Mouse (Mus musculus) liver, adult 2 months (tissue): Measurements from ENCODE around the gene Tfg.

Source experiments
- CTCF ChIP-seq: fragments of 200-500 bp; IDR thresholded peaks from 2 replicates; pipeline ENCODE4 v1.5.1; 2011; ENCODE audit warnings: low read depth, low read length, control low read depth
- POLR2A ChIP-seq: fragments of 200-500 bp; IDR thresholded peaks from 2 replicates; pipeline ENCODE4 v1.6.1; 2011; ENCODE audit warnings: low read length, control low read depth; ENCODE audit not compliant: insufficient read depth; ENCODE audit errors: extremely low read depth

GRCm38 (mm10) chr16:56645251-56645650 is 72.0 kb downstream of the Tfg start:
- TF ChIP-seq POLR2A (no peak), CTCF (no peak)
